Mouse (Mus musculus) spleen, adult 2 months (tissue): Measurements from ENCODE around the gene Ccdc42. TPM values are rescaled to one million over a fixed set of nuclear protein-coding genes. Genes with fewer than 3 reads are reported as not detected.

Source experiments
- DNase-seq, 2 experiments: peaks; one replicate each; pipeline versions ENCODE4 v3.0.0 to v3.0.0-alpha.2; 2012 to 2021; ENCODE audit warnings: low spot score in 2 of 2, low read depth in 1 of 2
- H3K27ac ChIP-seq: fragments of 200-500 bp; 2 replicates; pipeline ENCODE4 v1.5.1; 2012; ENCODE audit warnings: low read length, inconsistent platforms; ENCODE audit not compliant: insufficient read depth
- H3K27me3 ChIP-seq: fragments of 200-500 bp; 2 replicates; pipeline ENCODE4 v1.6.1; 2012; ENCODE audit warnings: mild to moderate bottlenecking, moderate library complexity, low read length, inconsistent platforms; ENCODE audit not compliant: control insufficient read depth, insufficient read depth
- H3K36me3 ChIP-seq: fragments of 200-500 bp; 2 replicates; pipeline ENCODE4 v1.6.1; 2012; ENCODE audit warnings: mild to moderate bottlenecking, low read length, inconsistent platforms; ENCODE audit not compliant: control insufficient read depth, insufficient read depth
- H3K4me1 ChIP-seq: fragments of 200-500 bp; 2 replicates; pipeline ENCODE4 v1.6.1; 2011; ENCODE audit warnings: inconsistent platforms; ENCODE audit not compliant: control insufficient read depth, insufficient read depth, insufficient read length
- H3K4me3 ChIP-seq: fragments of 200-500 bp; 2 replicates; pipeline ENCODE4 v1.5.1; 2011; ENCODE audit warnings: mild to moderate bottlenecking, inconsistent platforms; ENCODE audit not compliant: insufficient read depth, insufficient read length; ENCODE audit errors: extremely low read depth
- CTCF ChIP-seq: fragments of 200-500 bp; IDR thresholded peaks from 2 replicates; pipeline ENCODE4 v1.5.1; 2011; ENCODE audit warnings: mild to moderate bottlenecking, inconsistent platforms; ENCODE audit not compliant: insufficient read depth, insufficient read length, insufficient replicate concordance; ENCODE audit errors: extremely low read depth
- POLR2A ChIP-seq: fragments of 200-500 bp; IDR thresholded peaks from 2 replicates; pipeline ENCODE4 v1.6.1; 2011; ENCODE audit warnings: low read depth, low read length, inconsistent platforms
- WGBS: fragments of 180-500 bp; shearing (Covaris S2); methylation state at CpG from one replicate; pipeline ENCODE4 v1.1.7; 2018; 5-methylcytosine and 5-hydroxymethylcytosine counted together
- polyA plus RNA-seq: library from polyadenylated mRNA; depleted of rRNA; stranded (reverse); fragments of >200 nt; gene quantifications from 2 replicates; pipeline ENCODE4 v1.2.3, GENCODE M21; 2012

The Ccdc42 gene
- polyA plus RNA-seq, 1 experiment = 0.13 TPM

GRCm38 (mm10) chr11:68583906-68584480 lies 2.8 kb upstream of the Ccdc42 start:
- no peak for TF ChIP-seq POLR2A
- TF ChIP-seq CTCF = no peak

GRCm38 (mm10) chr11:68585890-68586289 lies 931 bp upstream of the Ccdc42 start:
- Histone ChIP-seq H3K4me1 (no peaks in the 10 kb centered on the region), H3K27me3 (no peaks in the 10 kb centered on the region), H3K4me3 (no peak overlapping the region), H3K36me3 (no peaks in the 10 kb centered on the region), H3K27ac (no peak overlapping the region)
- WGBS = 18% methylated on average over 3 of the region's 3 CpGs
- TF ChIP-seq CTCF (no peak), POLR2A (no peak)
- no peak for DNase-seq

More at GRCm38 (mm10) chr11:68583906-68584480, 2.8 kb upstream of the Ccdc42 start:
- no peak overlapping the region for H3K27ac ChIP-seq
- no peak overlapping the region for H3K4me3 ChIP-seq
- no peaks in the 10 kb centered on the region for H3K27me3 ChIP-seq
- H3K36me3 ChIP-seq = no peaks in the 10 kb centered on the region
- DNase-seq = no peak
- 82% methylated on average over 8 of the region's 8 CpGs for WGBS
- H3K4me1 ChIP-seq = no peaks in the 10 kb centered on the region

- no peak for TF ChIP-seq POLR2A
- peak; percentile 73; the same call in 1 of the 2 replicates for TF ChIP-seq CTCF
- Histone ChIP-seq H3K4me3 (no peak overlapping the region), H3K36me3 (no peaks in the 10 kb centered on the region), H3K27ac (no peak overlapping the region), H3K27me3 (no peaks in the 10 kb centered on the region), H3K4me1 (no peaks in the 10 kb centered on the region)
- DNase-seq = peak; percentile 19 to 70
- WGBS = 74% methylated on average over 8 of the region's 8 CpGs
Observed at GRCm38 (mm10) chr11:68589055-68589809, 2.4 kb downstream of the Ccdc42 start.

- TF ChIP-seq POLR2A (no peak), CTCF (no peak)
- 64% methylated on average over 5 of the region's 5 CpGs for WGBS
- Histone ChIP-seq H3K27me3 (no peaks in the 10 kb centered on the region), H3K4me1 (no peaks in the 10 kb centered on the region), H3K27ac (no peak overlapping the region), H3K36me3 (no peaks in the 10 kb centered on the region), H3K4me3 (no peak overlapping the region)
- no peak for DNase-seq
Observed at GRCm38 (mm10) chr11:68591708-68592107, 4.9 kb downstream of the Ccdc42 start.

- no peak overlapping the region for H3K4me3 ChIP-seq
- H3K27me3 ChIP-seq = no peaks in the 10 kb centered on the region
- no peaks in the 10 kb centered on the region for H3K36me3 ChIP-seq
- TF ChIP-seq CTCF (no peak), POLR2A (no peak)
- no peak overlapping the region for H3K27ac ChIP-seq
- no peak for DNase-seq
- WGBS = 81% methylated on average over 3 of the region's 3 CpGs
- no peaks in the 10 kb centered on the region; the same call in 1 of the 2 replicates for H3K4me1 ChIP-seq
Observed at GRCm38 (mm10) chr11:68593247-68593646, 6.4 kb downstream of the Ccdc42 start.

GRCm38 (mm10) chr11:68597912-68598311 lies 11.1 kb downstream of the Ccdc42 start:
- WGBS = 61% methylated on average over 2 of the region's 2 CpGs
- no peaks in the 10 kb centered on the region for H3K36me3 ChIP-seq

GRCm38 (mm10) chr11:68600551-68601021 lies 13.8 kb downstream of the Ccdc42 start:
- Histone ChIP-seq H3K4me1 (peaks cover 4% of the 10 kb centered on the region; the same call in 1 of the 2 replicates), H3K27me3 (no peaks in the 10 kb centered on the region), H3K36me3 (no peaks in the 10 kb centered on the region), H3K4me3 (no peak overlapping the region), H3K27ac (no peak overlapping the region)
- no peak for TF ChIP-seq POLR2A
- TF ChIP-seq CTCF = no peak
- no peak for DNase-seq
- 79% methylated on average over 6 of the region's 6 CpGs for WGBS

More at GRCm38 (mm10) chr11:68597912-68598311, 11.1 kb downstream of the Ccdc42 start:
- H3K4me1 ChIP-seq = peaks cover 4% of the 10 kb centered on the region; the same call in 1 of the 2 replicates
- H3K4me3 ChIP-seq = no peak overlapping the region
- no peak overlapping the region for H3K27ac ChIP-seq
- no peaks in the 10 kb centered on the region for H3K27me3 ChIP-seq
- TF ChIP-seq CTCF (no peak), POLR2A (no peak)
- no peak for DNase-seq
